Mouse (Mus musculus) left cerebral cortex, adult 2 months (tissue): Measurements from ENCODE around the gene Nepro. TPM values are rescaled to one million over a fixed set of nuclear protein-coding genes. Genes with fewer than 3 reads are reported as not detected.

Source experiments
- DNase-seq, 2 experiments: peaks; one replicate each; pipeline ENCODE4 v3.0.0; 2021 to 2022; ENCODE audit warnings: low spot score in 2 of 2, mixed read lengths in 1 of 2; ENCODE audit errors: extremely low spot score in 1 of 2
- H3K27ac ChIP-seq: fragments of 200-600 bp; 2 replicates; pipeline ENCODE4 v1.8.1; 2022
- H3K4me3 ChIP-seq: fragments of 200-600 bp; 2 replicates; pipeline ENCODE4 v1.8.1; 2022
- CTCF ChIP-seq: fragments of 200-600 bp; IDR thresholded peaks from 2 replicates; pipeline ENCODE4 v1.8.1; 2022; ENCODE audit warnings: antibody characterized with exemption, mild to moderate bottlenecking, moderate library complexity
- intact Hi-C: fragments of 180-260 bp; cut with DNase I; formaldehyde crosslinking; loops from one replicate; pipeline ENCODE4 v1.15.1; 2025
- long read RNA-seq, 2 experiments: library from polyadenylated mRNA; stranded (forward); transcript quantifications; one replicate each; pipeline ENCODE4 v2.0.0; 2021; ENCODE audit warnings: borderline mapping rate in 2 of 2
- total RNA-seq, 2 experiments: library from RNA; stranded (reverse); gene quantifications; 2 replicates each; pipeline ENCODE4 v1.2.3; 2021

Gene Nepro
- 1 to 10 TPM; 4.8 to 5.0 TPM for total RNA-seq
- long read RNA-seq, experiment 1, partial matches to known transcripts = 1 of 5 reads
- long read RNA-seq, experiment 1, other reads (novel, unspliced or antisense) = 0 of 5 reads
- long read RNA-seq, experiment 2, partial matches to known transcripts = 0 of 1 reads
- long read RNA-seq, experiment 2, other reads (novel, unspliced or antisense) = 1 of 1 reads

GRCm38 (mm10) chr16:44724083-44724787 lies at the start of gene Nepro:
Nepro (plus strand) TSS chr16:44724301.
- DNase-seq = peak; percentile 93 to 96
- H3K4me3 ChIP-seq = peak within 1 kb of the TSS; percentile 93
- intact Hi-C loops = loop anchor here (1.0 to 2.0 kb wide), 2 partner anchors 22 to 39 kb away; partner anchors contain the start of gene Gtpbp8
- no peak for TF ChIP-seq CTCF
- H3K27ac ChIP-seq = peak within 1 kb of the TSS; percentile 95

- DNase-seq = no peak
- TF ChIP-seq CTCF = no peak
- intact Hi-C loops = no loop called here
- Histone ChIP-seq H3K4me3 (no peak overlapping the region), H3K27ac (no peak overlapping the region)
Measured at GRCm38 (mm10) chr16:44676357-44676756, 47.7 kb upstream of the Nepro start.

- H3K4me3 ChIP-seq = no peak overlapping the region
- no peak for TF ChIP-seq CTCF
- no peak for DNase-seq
- H3K27ac ChIP-seq = no peak overlapping the region
- intact Hi-C loops = no loop called here
Measured at GRCm38 (mm10) chr16:44679082-44679481, 45.0 kb upstream of the Nepro start.

- intact Hi-C loops = no loop called here
- no peak for DNase-seq
- Histone ChIP-seq H3K4me3 (no peak overlapping the region), H3K27ac (no peak overlapping the region)
- no peak for TF ChIP-seq CTCF
Measured at GRCm38 (mm10) chr16:44679503-44679971, 44.6 kb upstream of the Nepro start.

- intact Hi-C loops = loop anchor here (5.0 kb wide), 1 partner anchor 64 kb away; no protein-coding TSS in a partner anchor
- TF ChIP-seq CTCF = no peak
- H3K27ac ChIP-seq = peak overlapping the region; percentile 37; the same call in 1 of the 2 replicates
- no peak overlapping the region for H3K4me3 ChIP-seq
- peak; percentile 16 to 19 for DNase-seq
Measured at GRCm38 (mm10) chr16:44680756-44681498, 43.2 kb upstream of the Nepro start.

- DNase-seq = no peak
- intact Hi-C loops = loop anchor here (5.0 kb wide), 1 partner anchor 67 kb away; no protein-coding TSS in a partner anchor
- Histone ChIP-seq H3K27ac (no peak overlapping the region), H3K4me3 (no peak overlapping the region)
- no peak for TF ChIP-seq CTCF
Measured at GRCm38 (mm10) chr16:44684646-44685045, 39.5 kb upstream of the Nepro start.

- intact Hi-C loops = no loop called here
- H3K27ac ChIP-seq = no peak overlapping the region
- TF ChIP-seq CTCF = no peak
- no peak for DNase-seq
- no peak overlapping the region for H3K4me3 ChIP-seq
Measured at GRCm38 (mm10) chr16:44685401-44685800, 38.7 kb upstream of the Nepro start.

- no peak overlapping the region for H3K4me3 ChIP-seq
- no peak overlapping the region for H3K27ac ChIP-seq
- intact Hi-C loops = no loop called here
Measured at GRCm38 (mm10) chr16:44686991-44687718, 36.9 kb upstream of the Nepro start.

GRCm38 (mm10) chr16:44687719-44688420 lies 36.2 kb upstream of the Nepro start:
- Histone ChIP-seq H3K27ac (no peak overlapping the region), H3K4me3 (no peak overlapping the region)
- no peak for DNase-seq
- no peak for TF ChIP-seq CTCF
- intact Hi-C loops = no loop called here

More at GRCm38 (mm10) chr16:44686991-44687718, 36.9 kb upstream of the Nepro start:
- DNase-seq = no peak
- no peak for TF ChIP-seq CTCF

GRCm38 (mm10) chr16:44688507-44688906 lies 35.6 kb upstream of the Nepro start:
- Histone ChIP-seq H3K4me3 (no peak overlapping the region), H3K27ac (no peak overlapping the region)
- DNase-seq = no peak
- TF ChIP-seq CTCF = no peak
- intact Hi-C loops = no loop called here

GRCm38 (mm10) chr16:44690501-44690900 lies 33.6 kb upstream of the Nepro start:
- intact Hi-C loops = no loop called here
- Histone ChIP-seq H3K4me3 (no peak overlapping the region), H3K27ac (no peak overlapping the region)
- DNase-seq = no peak
- no peak for TF ChIP-seq CTCF
